Mouse (Mus musculus): ENCODE results near the gene Lrrc27. TPM values are rescaled to one million over a fixed set of nuclear protein-coding genes. Genes with fewer than 3 reads are reported as not detected.

Gene Lrrc27
- polyA plus RNA-seq, 1 experiment from 2014 or later, result 2.7 TPM

DNA sequence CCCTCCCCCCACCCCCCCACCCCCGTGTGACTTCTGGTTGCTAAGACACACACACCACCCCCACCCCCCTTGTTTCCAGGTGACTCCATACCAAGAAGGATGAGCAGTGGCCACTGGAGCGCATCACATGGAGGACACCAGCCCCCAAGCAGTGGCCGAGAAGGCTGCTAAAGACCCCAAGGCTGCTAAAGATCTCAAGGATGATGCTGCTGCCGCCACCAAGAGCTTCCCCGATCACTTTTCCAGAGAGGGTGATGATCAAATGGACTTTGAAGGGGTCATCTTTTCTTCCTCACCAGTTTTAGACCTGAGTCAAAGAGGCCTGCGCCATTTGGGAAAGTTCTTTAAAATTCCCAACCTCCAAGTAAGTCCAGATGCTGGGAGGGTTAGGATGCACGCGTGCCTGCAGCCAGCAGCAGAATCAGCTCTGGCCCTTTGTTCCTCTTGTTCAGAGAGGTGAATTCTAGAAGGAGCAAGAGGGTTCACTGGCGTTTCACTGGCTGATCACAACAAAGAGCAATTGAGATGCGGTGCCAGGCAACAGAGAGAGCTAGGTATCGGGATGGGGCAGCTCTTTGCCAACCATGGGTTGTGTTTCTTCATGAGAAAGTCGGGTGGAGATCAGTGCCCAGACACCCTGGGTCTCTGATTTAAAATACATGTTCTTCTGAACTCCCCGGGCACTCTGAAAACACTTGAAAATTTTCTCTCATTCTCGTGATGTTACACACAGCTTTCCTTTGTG, 2.0 kb downstream of the Lrrc27 start:
- H3K9me3 ChIP-seq, result no peaks in the 10 kb centered on the region
- no peak overlapping the region for H3K4me3 ChIP-seq
- no peaks in the 10 kb centered on the region for H3K27me3 ChIP-seq
- H3K4me2 ChIP-seq (replicated peaks), result no peak overlapping the region
- no peaks in the 10 kb centered on the region for H3K36me3 ChIP-seq
- no peak for ATAC-seq (ENCODE audit: insufficient number of reproducible peaks, insufficient read depth, low FRiP score, low TSS enrichment)
- H3K4me1 ChIP-seq, result peaks cover 22% of the 10 kb centered on the region; the same call in 1 of the 2 replicates
- no peak overlapping the region for H3K9ac ChIP-seq
- WGBS, result 75% methylated on average over 14 of the region's 14 CpGs
- H3K27ac ChIP-seq, result no peak overlapping the region

DNA sequence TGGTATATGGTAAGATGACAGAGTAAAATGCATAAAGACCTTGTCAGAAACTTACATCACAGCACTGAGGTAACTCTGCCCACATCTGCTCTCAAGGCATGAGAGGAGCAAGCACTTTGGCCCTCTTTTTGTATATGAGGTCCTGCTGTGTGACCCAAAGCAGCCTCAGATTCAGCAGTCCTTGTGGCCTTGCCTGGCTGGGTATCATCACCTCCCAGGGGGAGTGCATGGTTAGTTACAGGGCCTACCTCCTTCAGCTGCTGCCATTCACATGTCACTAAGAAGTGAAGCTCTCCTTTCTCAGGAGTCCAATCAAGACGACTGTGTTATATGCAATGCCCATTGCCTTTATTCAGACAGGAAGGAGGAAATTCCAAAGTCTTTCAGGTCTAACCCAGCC, 2.7 kb downstream of the Lrrc27 start:
- H3K4me3 ChIP-seq, result no peak overlapping the region
- H3K27ac ChIP-seq, result no peak overlapping the region
- H3K4me2 ChIP-seq (replicated peaks), result no peak overlapping the region
- H3K9me3 ChIP-seq, result no peaks in the 10 kb centered on the region
- H3K4me1 ChIP-seq, result peaks cover 22% of the 10 kb centered on the region; the same call in 1 of the 2 replicates
- ATAC-seq (ENCODE audit: insufficient number of reproducible peaks, insufficient read depth, low FRiP score, low TSS enrichment), result no peak
- H3K9ac ChIP-seq, result no peak overlapping the region
- 79% methylated on average over 1 of the region's 1 CpGs for WGBS
- no peaks in the 10 kb centered on the region for H3K36me3 ChIP-seq
- H3K27me3 ChIP-seq, result no peaks in the 10 kb centered on the region

DNA sequence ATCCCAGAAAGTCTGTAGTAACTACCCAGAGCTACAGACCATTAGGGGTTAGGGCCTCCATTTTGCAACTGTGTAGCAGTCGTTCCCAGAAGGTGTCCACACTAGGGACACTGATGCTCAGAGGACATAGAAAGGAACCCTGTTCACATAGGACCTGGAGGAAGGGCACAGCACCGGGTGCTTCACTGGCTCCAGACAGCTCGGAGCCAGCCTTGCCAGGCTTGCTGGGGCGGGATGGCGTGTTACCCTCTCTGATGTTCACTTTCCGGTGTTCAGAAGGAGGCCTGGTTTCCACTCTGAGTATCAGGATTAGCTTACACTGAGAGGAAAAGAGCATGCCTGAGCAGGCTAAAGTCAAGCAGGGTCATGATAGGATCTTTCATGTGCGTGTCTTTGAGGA, 3.2 kb downstream of the Lrrc27 start:
- H3K4me1 ChIP-seq, result peaks cover 22% of the 10 kb centered on the region; the same call in 1 of the 2 replicates
- no peak overlapping the region for H3K4me2 ChIP-seq (replicated peaks)
- no peaks in the 10 kb centered on the region for H3K27me3 ChIP-seq
- no peak overlapping the region for H3K27ac ChIP-seq
- no peaks in the 10 kb centered on the region for H3K36me3 ChIP-seq
- H3K4me3 ChIP-seq, result no peak overlapping the region
- WGBS, result 79% methylated on average over 7 of the region's 7 CpGs
- ATAC-seq (ENCODE audit: insufficient number of reproducible peaks, insufficient read depth, low FRiP score, low TSS enrichment), result no peak
- no peak overlapping the region for H3K9ac ChIP-seq
- H3K9me3 ChIP-seq, result no peaks in the 10 kb centered on the region

DNA sequence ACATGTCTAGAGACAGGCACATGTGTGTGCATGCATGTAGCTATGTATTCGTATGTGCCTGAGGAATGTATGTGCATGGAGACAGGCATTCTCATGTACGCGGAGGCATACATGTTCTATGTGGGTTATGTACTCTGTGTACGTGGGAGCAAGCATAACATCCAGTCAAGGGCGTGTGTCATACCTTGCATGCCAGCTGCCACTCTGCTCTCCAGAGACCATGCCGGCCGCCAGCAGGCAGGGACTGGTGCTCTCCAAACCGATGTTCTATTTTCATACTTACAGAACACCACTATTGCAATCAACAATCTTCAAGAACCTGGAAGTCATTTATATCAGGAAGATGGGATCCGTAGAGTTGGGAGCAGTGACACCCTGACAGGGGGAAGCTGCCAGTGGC, 3.7 kb downstream of the Lrrc27 start:
- Histone ChIP-seq H3K9ac (no peak overlapping the region), H3K9me3 (no peaks in the 10 kb centered on the region), H3K27ac (no peak overlapping the region), H3K27me3 (no peaks in the 10 kb centered on the region), H3K36me3 (no peaks in the 10 kb centered on the region), H3K4me3 (no peak overlapping the region), H3K4me1 (peaks cover 22% of the 10 kb centered on the region; the same call in 1 of the 2 replicates), H3K4me2 (replicated peaks) (no peak overlapping the region)
- 88% methylated on average over 9 of the region's 9 CpGs for WGBS
- no peak for ATAC-seq (ENCODE audit: insufficient number of reproducible peaks, insufficient read depth, low FRiP score, low TSS enrichment)

DNA sequence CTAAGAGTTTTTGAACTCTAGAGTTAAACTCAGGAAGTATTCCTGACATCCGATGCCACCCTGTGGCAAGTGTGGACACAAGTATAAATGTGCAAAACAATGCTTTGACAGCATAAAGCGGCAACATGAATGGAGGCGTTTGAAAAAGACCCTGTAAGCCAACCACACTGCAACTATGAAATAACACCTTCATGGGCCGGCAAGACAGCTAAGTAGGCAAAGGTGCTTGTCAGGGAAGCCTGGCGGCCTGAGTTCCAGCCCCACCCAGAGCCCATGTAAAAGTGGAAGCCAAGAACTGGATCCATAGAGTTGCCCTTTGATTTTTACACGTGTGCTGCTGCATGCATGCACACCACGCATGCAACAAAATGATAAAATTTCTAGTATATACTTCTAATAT, 4.3 kb downstream of the Lrrc27 start:
- H3K4me2 ChIP-seq (replicated peaks), result no peak overlapping the region
- H3K36me3 ChIP-seq, result no peaks in the 10 kb centered on the region
- ATAC-seq (ENCODE audit: insufficient number of reproducible peaks, insufficient read depth, low FRiP score, low TSS enrichment), result no peak
- WGBS, result 81% methylated on average over 7 of the region's 7 CpGs
- no peak overlapping the region for H3K4me3 ChIP-seq
- no peak overlapping the region for H3K9ac ChIP-seq
- no peak overlapping the region for H3K27ac ChIP-seq
- no peaks in the 10 kb centered on the region for H3K9me3 ChIP-seq
- H3K4me1 ChIP-seq, result peaks cover 22% of the 10 kb centered on the region; the same call in 1 of the 2 replicates
- H3K27me3 ChIP-seq, result no peaks in the 10 kb centered on the region

DNA sequence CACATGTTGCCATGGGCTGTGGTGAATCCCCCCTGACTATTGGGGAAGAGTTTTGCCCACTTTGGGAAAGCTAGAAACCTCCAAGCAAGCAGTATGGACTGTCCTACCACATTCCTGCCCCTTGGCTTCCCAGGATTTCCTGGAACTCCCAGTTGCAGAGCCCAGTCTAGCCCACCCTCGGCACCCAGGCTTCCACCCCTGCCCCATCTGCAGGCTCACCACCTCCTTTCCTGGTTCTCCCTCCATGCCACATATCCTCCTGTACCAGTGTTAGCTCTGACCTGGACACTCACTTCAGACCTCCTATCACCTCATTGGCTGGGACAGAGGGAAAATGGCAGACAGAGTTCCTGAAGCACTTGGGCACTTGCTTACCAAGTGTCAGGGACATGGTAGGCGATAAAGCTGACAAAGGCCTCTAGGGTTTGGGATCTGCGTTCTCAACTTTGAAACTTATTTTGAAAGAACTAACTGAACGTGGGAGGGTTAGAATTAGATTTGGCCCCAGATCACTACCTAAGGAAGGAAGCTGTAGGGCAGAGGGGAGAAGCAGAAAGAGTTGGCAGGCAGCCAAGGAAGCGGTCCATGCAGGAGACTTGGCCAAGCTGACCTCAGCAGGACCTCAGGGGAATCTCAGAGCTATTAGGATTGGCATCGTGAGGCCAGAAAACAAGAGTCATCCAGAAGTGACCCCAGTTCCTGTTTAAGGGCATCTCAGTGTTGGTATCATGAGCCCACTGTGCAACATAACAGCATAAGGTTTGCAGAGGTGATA, 6.0 kb downstream of the Lrrc27 start:
- H3K4me3 ChIP-seq, result no peak overlapping the region
- 59% methylated on average over 6 of the region's 6 CpGs for WGBS

DNA sequence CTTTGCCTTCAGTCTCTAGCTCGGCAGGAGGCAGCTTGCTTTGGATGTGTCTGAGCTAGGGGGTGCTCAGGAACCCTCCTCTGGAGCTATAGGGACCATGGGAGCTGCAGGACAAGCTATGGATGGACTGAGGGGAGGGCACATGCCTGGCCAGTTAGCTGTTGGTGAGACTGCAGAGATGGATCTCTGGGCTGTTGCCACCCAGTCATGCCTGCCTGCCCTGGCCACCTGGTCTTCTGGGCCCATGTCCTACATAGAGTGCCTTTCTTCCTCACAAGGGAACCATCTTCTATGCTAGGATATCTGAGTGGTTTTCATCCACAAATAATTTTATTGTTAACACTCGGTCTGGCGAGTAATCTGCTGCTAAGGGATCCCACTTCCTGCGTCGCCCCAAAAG, 6.7 kb downstream of the Lrrc27 start:
- peaks cover 10% of the 10 kb centered on the region; the same call in 1 of the 2 replicates for H3K4me1 ChIP-seq
- H3K27ac ChIP-seq, result no peak overlapping the region
- no peak overlapping the region for H3K4me2 ChIP-seq (replicated peaks)
- H3K27me3 ChIP-seq, result no peaks in the 10 kb centered on the region
- no peak for ATAC-seq (ENCODE audit: insufficient number of reproducible peaks, insufficient read depth, low FRiP score, low TSS enrichment)
- H3K9ac ChIP-seq, result no peak overlapping the region
- H3K9me3 ChIP-seq, result no peaks in the 10 kb centered on the region
- no peaks in the 10 kb centered on the region for H3K36me3 ChIP-seq
- WGBS, result 71% methylated on average over 5 of the region's 5 CpGs
- no peak overlapping the region for H3K4me3 ChIP-seq

More for the DNA sequence above, 6.0 kb downstream of the Lrrc27 start:
- no peak for ATAC-seq (ENCODE audit: insufficient number of reproducible peaks, insufficient read depth, low FRiP score, low TSS enrichment)
- H3K36me3 ChIP-seq, result no peaks in the 10 kb centered on the region
- no peak overlapping the region for H3K9ac ChIP-seq
- no peak overlapping the region for H3K4me2 ChIP-seq (replicated peaks)
- H3K4me1 ChIP-seq, result peaks cover 13% of the 10 kb centered on the region; the same call in 1 of the 2 replicates
- no peak overlapping the region for H3K27ac ChIP-seq
- H3K9me3 ChIP-seq, result no peaks in the 10 kb centered on the region
- H3K27me3 ChIP-seq, result no peaks in the 10 kb centered on the region

DNA sequence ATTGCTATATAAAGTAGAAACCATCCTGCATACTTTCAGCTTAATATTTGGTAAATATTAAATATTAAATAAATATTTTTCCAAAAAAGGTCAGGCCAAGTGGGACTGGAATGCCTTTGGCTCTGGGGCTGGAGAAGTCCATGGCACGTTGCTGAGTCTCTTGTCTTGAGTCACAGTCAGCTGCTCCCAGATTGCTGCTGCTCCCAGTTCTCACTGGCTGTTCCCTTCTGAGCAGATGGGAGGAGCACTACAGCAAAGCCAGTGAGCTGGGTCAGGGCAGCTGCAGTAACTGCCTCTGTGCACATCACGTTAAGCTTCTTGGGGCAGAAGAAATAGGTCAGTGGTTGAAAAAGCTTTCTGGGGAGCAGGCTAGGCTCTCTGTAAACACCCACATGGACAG, 7.5 kb downstream of the Lrrc27 start:
- Histone ChIP-seq H3K4me3 (no peak overlapping the region), H3K36me3 (no peaks in the 10 kb centered on the region), H3K4me1 (peaks cover 10% of the 10 kb centered on the region; the same call in 1 of the 2 replicates), H3K27ac (no peak overlapping the region), H3K27me3 (no peaks in the 10 kb centered on the region), H3K4me2 (replicated peaks) (no peak overlapping the region), H3K9me3 (no peaks in the 10 kb centered on the region), H3K9ac (no peak overlapping the region)
- ATAC-seq (ENCODE audit: insufficient number of reproducible peaks, insufficient read depth, low FRiP score, low TSS enrichment), result no peak
- 32% methylated on average over 2 of the region's 2 CpGs for WGBS

DNA sequence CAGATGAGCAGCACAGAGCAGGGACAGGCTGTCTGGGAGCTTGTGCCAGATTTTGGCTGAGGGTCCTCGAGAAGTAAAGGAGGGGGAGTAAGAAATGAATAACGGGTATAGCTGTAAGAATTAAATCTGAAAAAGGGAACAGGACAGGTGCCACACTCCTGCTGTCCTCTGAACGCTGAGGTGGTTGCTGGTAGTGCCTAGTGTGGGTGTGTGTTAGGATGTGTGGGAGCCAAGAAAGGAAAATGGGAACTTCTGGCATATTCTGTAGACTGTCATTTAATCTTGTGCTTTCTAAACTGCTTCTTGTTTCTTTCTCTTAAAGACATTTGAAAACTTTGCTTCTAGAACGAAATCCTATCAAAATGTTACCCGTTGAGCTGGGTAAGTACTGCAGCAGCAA, 8.3 kb downstream of the Lrrc27 start:
- no peaks in the 10 kb centered on the region for H3K9me3 ChIP-seq
- H3K4me3 ChIP-seq, result no peak overlapping the region
- no peaks in the 10 kb centered on the region for H3K27me3 ChIP-seq
- peaks cover 10% of the 10 kb centered on the region; the same call in 1 of the 2 replicates for H3K4me1 ChIP-seq
- no peak overlapping the region for H3K27ac ChIP-seq
- H3K9ac ChIP-seq, result no peak overlapping the region
- 85% methylated on average over 5 of the region's 5 CpGs for WGBS
- no peaks in the 10 kb centered on the region for H3K36me3 ChIP-seq
- no peak overlapping the region for H3K4me2 ChIP-seq (replicated peaks)
- ATAC-seq (ENCODE audit: insufficient number of reproducible peaks, insufficient read depth, low FRiP score, low TSS enrichment), result no peak

DNA sequence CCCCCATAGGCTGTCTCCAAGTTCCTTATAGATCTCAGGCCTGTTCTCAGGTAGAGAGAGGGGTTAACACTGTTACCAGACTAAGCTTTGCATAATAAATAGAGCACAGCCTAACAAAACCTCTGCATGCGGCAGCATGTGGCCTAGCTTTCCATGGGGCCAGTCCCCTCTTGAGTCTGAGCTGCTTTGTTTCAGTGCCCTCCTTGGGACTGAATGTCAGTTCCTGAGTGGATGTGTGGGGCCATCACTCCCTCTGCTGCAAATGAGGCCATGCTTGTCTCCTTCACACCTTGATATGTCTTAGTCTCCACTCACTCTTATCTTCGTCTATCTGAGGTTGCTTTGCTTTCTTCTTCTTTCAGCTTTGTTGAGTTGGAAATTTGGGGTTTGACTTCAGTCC, 9.1 kb downstream of the Lrrc27 start:
- Histone ChIP-seq H3K9ac (no peak overlapping the region), H3K9me3 (no peaks in the 10 kb centered on the region), H3K27me3 (no peaks in the 10 kb centered on the region), H3K4me3 (no peak overlapping the region), H3K27ac (no peak overlapping the region), H3K4me2 (replicated peaks) (no peak overlapping the region), H3K36me3 (no peaks in the 10 kb centered on the region), H3K4me1 (peaks cover 10% of the 10 kb centered on the region; the same call in 1 of the 2 replicates)
- 79% methylated on average over 2 of the region's 2 CpGs for WGBS
- ATAC-seq (ENCODE audit: insufficient number of reproducible peaks, insufficient read depth, low FRiP score, low TSS enrichment), result no peak

DNA sequence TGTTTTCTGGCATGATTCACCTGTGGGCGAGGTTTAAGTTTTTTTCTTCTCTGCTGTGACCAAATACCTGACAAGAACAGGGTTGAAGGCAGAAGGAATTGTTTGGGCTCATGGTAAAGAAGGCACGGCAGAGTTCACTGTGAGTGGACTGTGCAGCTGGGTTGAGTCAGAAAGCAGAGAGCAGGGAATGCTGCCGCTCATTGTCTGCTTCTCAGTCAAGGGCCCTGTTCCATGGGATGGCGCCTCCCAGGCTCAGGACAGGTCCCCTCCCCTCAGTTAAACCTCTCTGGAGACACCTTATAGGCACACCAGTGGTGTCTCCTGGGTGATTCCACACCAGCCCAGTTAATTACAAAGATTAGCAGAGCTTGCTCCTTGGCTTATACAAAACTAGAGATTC, 9.6 kb downstream of the Lrrc27 start:
- Histone ChIP-seq H3K9ac (no peak overlapping the region), H3K36me3 (no peaks in the 10 kb centered on the region), H3K4me2 (replicated peaks) (no peak overlapping the region), H3K27ac (no peak overlapping the region), H3K4me3 (no peak overlapping the region), H3K27me3 (no peaks in the 10 kb centered on the region), H3K4me1 (peaks cover 10% of the 10 kb centered on the region; the same call in 1 of the 2 replicates), H3K9me3 (no peaks in the 10 kb centered on the region)
- 71% methylated on average over 4 of the region's 4 CpGs for WGBS
- no peak for ATAC-seq (ENCODE audit: insufficient number of reproducible peaks, insufficient read depth, low FRiP score, low TSS enrichment)

DNA sequence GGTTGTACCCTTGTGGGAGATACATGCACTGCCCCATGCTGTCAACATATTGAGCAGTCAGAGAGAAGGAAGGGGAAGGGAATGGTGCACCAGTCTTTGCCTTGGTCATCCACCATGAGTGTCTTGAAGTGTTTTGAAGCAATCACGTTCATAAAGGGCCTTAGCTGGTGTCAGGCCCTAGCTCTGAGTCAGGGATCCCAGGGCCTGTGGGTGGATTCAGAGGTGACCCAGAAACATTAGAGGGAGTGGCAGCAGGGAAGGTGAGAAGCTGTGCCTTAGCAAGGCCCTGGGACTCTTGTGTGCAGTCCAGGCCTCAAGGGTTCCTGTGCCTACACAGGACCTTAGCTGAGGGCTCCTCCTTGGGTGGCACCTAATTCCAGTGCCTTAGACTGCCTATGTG, 11.3 kb downstream of the Lrrc27 start:
- no peak for ATAC-seq (ENCODE audit: insufficient number of reproducible peaks, insufficient read depth, low FRiP score, low TSS enrichment)
- WGBS, result 75% methylated on average over 1 of the region's 1 CpGs
- H3K9me3 ChIP-seq, result no peaks in the 10 kb centered on the region
- H3K4me2 ChIP-seq (replicated peaks), result no peak overlapping the region
- no peak overlapping the region for H3K27ac ChIP-seq
- no peak overlapping the region for H3K9ac ChIP-seq
- H3K27me3 ChIP-seq, result no peaks in the 10 kb centered on the region
- H3K36me3 ChIP-seq, result no peaks in the 10 kb centered on the region
- peaks cover under 1% of the 10 kb centered on the region; the same call in 1 of the 2 replicates for H3K4me1 ChIP-seq
- H3K4me3 ChIP-seq, result no peak overlapping the region
